Mouse (Mus musculus): ENCODE measurements around the gene Arfgap3.

DNA sequence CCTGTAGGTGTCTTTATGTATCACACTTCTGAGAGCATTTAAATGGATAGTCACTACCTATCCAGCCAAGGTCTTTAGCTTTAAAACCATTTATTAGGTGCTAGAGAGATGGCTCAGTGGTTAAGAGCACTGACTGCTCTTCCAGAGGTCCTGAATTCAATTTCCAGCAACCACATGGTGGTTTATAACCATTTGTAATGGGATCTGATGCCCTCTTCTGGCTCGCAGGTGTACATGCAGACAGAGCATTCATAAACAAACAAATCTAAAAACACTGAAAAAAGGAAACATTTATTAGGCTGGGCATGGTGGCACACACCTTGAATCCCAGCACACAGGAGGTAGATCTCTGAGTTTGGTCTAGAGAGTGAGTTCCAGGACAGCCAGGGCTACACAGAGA lies 35.1 kb downstream of the Arfgap3 start:
- no peak for TF ChIP-seq CTCF (IDR thresholded peaks at IDR 0.05; ENCODE audit: control insufficient read depth, insufficient read depth, low read length)
- no peak for TF ChIP-seq POLR2A (IDR thresholded peaks at IDR 0.05; ENCODE audit: borderline replicate concordance, control insufficient read depth, low read depth, low read length)

Measured in bone marrow, adult 2 months (tissue).